In genomic region chr7:109275901-109276300, GRCm38 (mm10) we compare ENCODE assay signal across 19 mouse cellular contexts.
A peak's percentile ranks its signal among the peaks of the same experiment; 100 is the strongest.
DNase-seq lines count a peak whose midpoint lies in the region; ATAC-seq lines count a peak whose summit lies in the region.
"Had no signal": no experiment of that assay in that cellular context is flagged by ENCODE, and none has a peak within 500 bp of the region (broad histone marks: within the 10 kb centered on the region; RNA-seq: fewer than 3 reads in every experiment).

No protein-coding gene starts in this region.

- WGBS in hindbrain, embryonic 10.5 days: 90% methylated on average over 4 of the region's 4 CpGs
- WGBS in hindbrain, embryonic 16.5 days: 96% methylated on average over 4 of the region's 4 CpGs
- WGBS in midbrain, embryonic 10.5 days: 88% methylated on average over 4 of the region's 4 CpGs
- WGBS in midbrain, embryonic 13.5 days: 88% methylated on average over 4 of the region's 4 CpGs
- 83% methylated on average over 4 of the region's 4 CpGs for WGBS in embryonic facial prominence, embryonic 13.5 days
- 87% methylated on average over 4 of the region's 4 CpGs for WGBS in limb, embryonic 10.5 days

- H3K36me3 ChIP-seq in hindbrain, embryonic 10.5 days: no peaks in the 10 kb centered on the region
- H3K36me3 ChIP-seq in hindbrain, embryonic 16.5 days (ENCODE audit: control insufficient read depth, insufficient read depth, low read length): no peaks in the 10 kb centered on the region
- no peaks in the 10 kb centered on the region for H3K36me3 ChIP-seq in midbrain, embryonic 10.5 days
- no peaks in the 10 kb centered on the region for H3K36me3 ChIP-seq in midbrain, embryonic 13.5 days
- no peaks in the 10 kb centered on the region for H3K36me3 ChIP-seq in embryonic facial prominence, embryonic 13.5 days
- H3K36me3 ChIP-seq in limb, embryonic 10.5 days: no peaks in the 10 kb centered on the region
- H3K36me3 ChIP-seq: forebrain, embryonic 15.5 days; liver, embryonic 15.5 days; midbrain, embryonic 12.5 days; neural tube, embryonic 13.5 days had no signal

- H3K4me2 ChIP-seq in hindbrain, embryonic 16.5 days (ENCODE audit: low read length): no peak overlapping the region
- no peak overlapping the region for H3K4me2 ChIP-seq in midbrain, embryonic 13.5 days (replicated peaks)
- H3K4me2 ChIP-seq in embryonic facial prominence, embryonic 13.5 days: no peak overlapping the region
- H3K4me2 ChIP-seq: forebrain, embryonic 15.5 days; liver, embryonic 15.5 days; midbrain, embryonic 12.5 days; neural tube, embryonic 13.5 days had no signal

- H3K27me3 ChIP-seq in hindbrain, embryonic 10.5 days (ENCODE audit: insufficient read depth, poor library complexity, severe bottlenecking): no peaks in the 10 kb centered on the region
- H3K27me3 ChIP-seq in hindbrain, embryonic 16.5 days (replicated peaks; ENCODE audit: control insufficient read depth, insufficient read depth, low read length): no peaks in the 10 kb centered on the region; the same call in 1 of the 2 replicates
- no peaks in the 10 kb centered on the region for H3K27me3 ChIP-seq in midbrain, embryonic 10.5 days (ENCODE audit: low read depth, poor library complexity, severe bottlenecking)
- no peaks in the 10 kb centered on the region for H3K27me3 ChIP-seq in midbrain, embryonic 13.5 days
- H3K27me3 ChIP-seq in embryonic facial prominence, embryonic 13.5 days: no peaks in the 10 kb centered on the region
- no peaks in the 10 kb centered on the region for H3K27me3 ChIP-seq in limb, embryonic 10.5 days (ENCODE audit: low read depth, poor library complexity, severe bottlenecking)
- H3K27me3 ChIP-seq: liver, embryonic 15.5 days; midbrain, embryonic 12.5 days; neural tube, embryonic 13.5 days had no signal

- DNase-seq in hindbrain, embryonic 10.5 days (ENCODE audit: low spot score): no peak
- peak; percentile 10 for DNase-seq in midbrain, embryonic 10.5 days (ENCODE audit: low spot score)
- peak; percentile 25 for DNase-seq in limb, embryonic 10.5 days (ENCODE audit: low spot score)
- no peak for DNase-seq in retina, embryonic 14.5 days (ENCODE audit: low spot score)
- DNase-seq in ovary, postnatal 10 days (ENCODE audit: low spot score): no peak
- DNase-seq: B cell, adult 2 months; cerebellum, adult 11-12 months; gastrocnemius, postnatal 25 days; layer of hippocampus, adult 9-11 months; liver; right cerebral cortex, postnatal 14 days had no signal

- H3K9ac ChIP-seq in hindbrain, embryonic 16.5 days (ENCODE audit: low read depth, low read length): no peak overlapping the region
- no peak overlapping the region for H3K9ac ChIP-seq in midbrain, embryonic 13.5 days (replicated peaks)
- H3K9ac ChIP-seq in embryonic facial prominence, embryonic 13.5 days: no peak overlapping the region
- H3K9ac ChIP-seq: forebrain, embryonic 15.5 days; liver, embryonic 15.5 days; midbrain, embryonic 12.5 days; neural tube, embryonic 13.5 days had no signal

- no peaks in the 10 kb centered on the region for H3K9me3 ChIP-seq in hindbrain, embryonic 10.5 days
- H3K9me3 ChIP-seq in hindbrain, embryonic 16.5 days (ENCODE audit: control insufficient read depth, low read length): no peaks in the 10 kb centered on the region
- H3K9me3 ChIP-seq in midbrain, embryonic 10.5 days (replicated peaks): no peaks in the 10 kb centered on the region
- H3K9me3 ChIP-seq in midbrain, embryonic 13.5 days: no peaks in the 10 kb centered on the region
- H3K9me3 ChIP-seq in embryonic facial prominence, embryonic 13.5 days: no peaks in the 10 kb centered on the region
- no peaks in the 10 kb centered on the region for H3K9me3 ChIP-seq in limb, embryonic 10.5 days (replicated peaks)
- H3K9me3 ChIP-seq: forebrain, embryonic 15.5 days; liver, embryonic 15.5 days; midbrain, embryonic 12.5 days; neural tube, embryonic 13.5 days had no signal

- H3K4me1 ChIP-seq in hindbrain, embryonic 10.5 days (replicated peaks): peaks cover 22% of the 10 kb centered on the region
- peaks cover 3% of the 10 kb centered on the region; the same call in 1 of the 2 replicates for H3K4me1 ChIP-seq in hindbrain, embryonic 16.5 days (ENCODE audit: control insufficient read depth, insufficient read depth, low read depth, low read length)
- peaks cover 10% of the 10 kb centered on the region for H3K4me1 ChIP-seq in midbrain, embryonic 10.5 days
- H3K4me1 ChIP-seq in midbrain, embryonic 13.5 days (replicated peaks): peaks cover 23% of the 10 kb centered on the region
- peaks cover 23% of the 10 kb centered on the region for H3K4me1 ChIP-seq in embryonic facial prominence, embryonic 13.5 days
- peaks cover 32% of the 10 kb centered on the region for H3K4me1 ChIP-seq in limb, embryonic 10.5 days
- H3K4me1 ChIP-seq: liver, embryonic 15.5 days had no signal

- no peak overlapping the region for H3K4me3 ChIP-seq in hindbrain, embryonic 10.5 days
- H3K4me3 ChIP-seq in hindbrain, embryonic 16.5 days (ENCODE audit: low read length): no peak overlapping the region
- H3K4me3 ChIP-seq in midbrain, embryonic 10.5 days: no peak overlapping the region
- H3K4me3 ChIP-seq in midbrain, embryonic 13.5 days (replicated peaks): no peak overlapping the region
- H3K4me3 ChIP-seq in embryonic facial prominence, embryonic 13.5 days: no peak overlapping the region
- H3K4me3 ChIP-seq in limb, embryonic 10.5 days: no peak overlapping the region
- H3K4me3 ChIP-seq: forebrain, embryonic 15.5 days; liver, embryonic 15.5 days; midbrain, embryonic 12.5 days; neural tube, embryonic 13.5 days had no signal

- no peak for ATAC-seq in hindbrain, embryonic 16.5 days
- ATAC-seq in midbrain, embryonic 13.5 days: no peak
- no peak for ATAC-seq in embryonic facial prominence, embryonic 13.5 days (ENCODE audit: insufficient number of reproducible peaks, insufficient read depth, low FRiP score, low TSS enrichment, low read depth)
- ATAC-seq: forebrain, embryonic 15.5 days had no signal

- peak overlapping the region; percentile 31; the same call in 1 of the 2 replicates for H3K27ac ChIP-seq in hindbrain, embryonic 10.5 days
- no peak overlapping the region for H3K27ac ChIP-seq in hindbrain, embryonic 16.5 days (ENCODE audit: low read depth, low read length)
- H3K27ac ChIP-seq in midbrain, embryonic 10.5 days (replicated peaks): no peak overlapping the region
- no peak overlapping the region for H3K27ac ChIP-seq in midbrain, embryonic 13.5 days
- peak overlapping the region; percentile 39; the same call in 1 of the 2 replicates for H3K27ac ChIP-seq in embryonic facial prominence, embryonic 13.5 days
- H3K27ac ChIP-seq in limb, embryonic 10.5 days: peak overlapping the region; percentile 63; the same call in 1 of the 2 replicates
- H3K27ac ChIP-seq: forebrain, embryonic 15.5 days; hindbrain, postnatal 0 days; liver, embryonic 15.5 days; midbrain, embryonic 12.5 days; neural tube, embryonic 13.5 days had no signal

Comparison
In these comparisons a context has a peak if more than half of its experiments do, and no peak if none do; other contexts are left out.
1. H3K27ac ChIP-seq: peak in hindbrain, embryonic 10.5 days (single experiment), embryonic facial prominence, embryonic 13.5 days (single experiment) and limb, embryonic 10.5 days (single experiment); none in hindbrain, embryonic 16.5 days (single experiment), midbrain, embryonic 10.5 days (single experiment) and midbrain, embryonic 13.5 days (single experiment).
2. DNase-seq: peak in midbrain, embryonic 10.5 days (single experiment) and limb, embryonic 10.5 days (single experiment); none in hindbrain, embryonic 10.5 days (single experiment), retina, embryonic 14.5 days (single experiment) and ovary, postnatal 10 days (single experiment).